Mouse (Mus musculus): Measurements from ENCODE around the gene Prkg1. TPM values are rescaled to one million over a fixed set of nuclear protein-coding genes. Genes with fewer than 3 reads are reported as not detected.
"Not testable (repeated sequence)": the region's sequence is repeated elsewhere in the genome, so short reads cannot be mapped to it uniquely, and the experiment has no call there.

The Prkg1 gene
- polyA plus RNA-seq, 1 experiment from 2014 or later: 5.9 TPM

- Histone ChIP-seq H3K36me3 (replicated peaks) (no peaks in the 10 kb centered on the region), H3K4me2 (peak overlapping the region; percentile 60), H3K4me1 (peaks cover 28% of the 10 kb centered on the region), H3K4me3 (replicated peaks) (peak overlapping the region; percentile 40), H3K27me3 (peaks cover 86% of the 10 kb centered on the region), H3K9me3 (no peaks in the 10 kb centered on the region), H3K27ac (no peak overlapping the region), H3K9ac (no peak overlapping the region)
- under 1% methylated on average over 17 of the region's 17 CpGs for WGBS
- ATAC-seq (ENCODE audit: low FRiP score): peak; percentile 10; the same call in 1 of the 2 replicates
These were observed 1214.8 kb downstream of the Prkg1 start for GRCm38 (mm10) chr19:30549854-30550647.

DNA sequence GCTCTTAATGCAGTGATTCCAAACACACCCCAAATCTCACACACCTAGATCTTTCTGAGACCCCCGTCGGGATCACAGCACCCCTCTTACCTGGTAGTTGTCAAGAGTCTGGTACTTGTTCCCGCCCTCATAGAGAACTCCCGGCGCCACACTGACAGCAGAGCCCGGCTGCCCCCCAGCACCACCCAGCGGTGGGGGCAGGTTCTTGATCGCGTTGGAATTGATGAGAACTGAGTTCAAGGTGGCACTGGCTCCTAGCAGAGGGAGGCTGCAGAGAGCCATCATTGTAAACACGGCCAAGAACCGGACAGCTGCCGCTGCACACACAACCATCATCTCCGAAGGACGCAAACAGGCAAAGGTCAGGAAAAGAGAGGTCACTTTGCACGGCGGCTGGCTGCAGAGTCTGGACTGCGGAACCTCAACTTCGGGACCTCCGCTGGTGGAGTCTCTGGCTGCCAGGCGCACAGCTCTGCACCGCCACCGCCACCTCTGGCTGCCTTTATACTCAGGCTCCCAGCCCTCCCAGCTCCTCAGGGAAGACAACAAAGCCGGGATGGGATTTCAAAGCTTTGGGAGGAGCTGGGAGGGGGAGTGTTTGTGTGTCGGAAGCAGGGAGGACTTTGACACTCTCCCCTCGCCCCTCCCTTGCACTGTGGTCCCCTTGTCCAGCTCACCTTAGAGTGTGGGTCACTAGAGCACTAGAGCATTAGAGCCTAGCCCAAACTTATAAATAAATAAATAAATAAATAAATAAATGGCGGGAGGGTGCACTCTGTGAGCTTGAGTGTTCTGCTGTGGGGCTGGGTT is 1215.6 kb downstream of the Prkg1 start, which contains the start of gene Dkk1:
Dkk1 (minus strand) TSS at position 622 of the 810 bp plus-strand sequence.
- no peak within 1 kb of the TSS for H3K27ac ChIP-seq
- WGBS: under 1% methylated on average over 26 of the region's 26 CpGs
- H3K4me1 ChIP-seq: peaks cover 28% of the 10 kb centered on the region
- no peaks in the 10 kb centered on the region for H3K9me3 ChIP-seq
- H3K27me3 ChIP-seq: peaks cover 85% of the 10 kb centered on the region
- H3K9ac ChIP-seq: peak within 1 kb of the TSS; percentile 40; the same call in 1 of the 2 replicates
- ATAC-seq (ENCODE audit: low FRiP score): peak; percentile 84
- H3K4me3 ChIP-seq (replicated peaks): peak within 1 kb of the TSS; percentile 40
- H3K4me2 ChIP-seq: peak within 1 kb of the TSS; percentile 60
- no peaks in the 10 kb centered on the region for H3K36me3 ChIP-seq (replicated peaks)

- WGBS: under 1% methylated on average over 23 of the region's 23 CpGs
- 0 out of 2 replicates have a peak overlapping the region, but pooled peaks have one; percentile 40 for H3K9ac ChIP-seq
- H3K4me1 ChIP-seq: peaks cover 26% of the 10 kb centered on the region
- H3K9me3 ChIP-seq: no peaks in the 10 kb centered on the region
- no peaks in the 10 kb centered on the region for H3K36me3 ChIP-seq (replicated peaks)
- no peak overlapping the region for H3K27ac ChIP-seq
- H3K4me2 ChIP-seq: peak overlapping the region; percentile 60
- ATAC-seq (ENCODE audit: low FRiP score): peak; percentile 44; the same call in 1 of the 2 replicates
- peak overlapping the region; percentile 40 for H3K4me3 ChIP-seq (replicated peaks)
- peaks cover 83% of the 10 kb centered on the region for H3K27me3 ChIP-seq
These were observed 1216.3 kb downstream of the Prkg1 start for GRCm38 (mm10) chr19:30548411-30549043.

- not testable (repeated sequence) for ATAC-seq (ENCODE audit: low FRiP score); H3K4me1 ChIP-seq; H3K9ac ChIP-seq; H3K9me3 ChIP-seq; H3K36me3 ChIP-seq (replicated peaks); H3K27ac ChIP-seq
- WGBS: 2% methylated on average over 42 of the region's 44 CpGs
- Histone ChIP-seq H3K4me3 (replicated peaks) (peak overlapping the region; percentile 44), H3K4me2 (peak overlapping the region; percentile 61), H3K27me3 (peaks cover 40% of the 10 kb centered on the region)
These were observed 1225.4 kb downstream of the Prkg1 start for GRCm38 (mm10) chr19:30539365-30539941.

DNA sequence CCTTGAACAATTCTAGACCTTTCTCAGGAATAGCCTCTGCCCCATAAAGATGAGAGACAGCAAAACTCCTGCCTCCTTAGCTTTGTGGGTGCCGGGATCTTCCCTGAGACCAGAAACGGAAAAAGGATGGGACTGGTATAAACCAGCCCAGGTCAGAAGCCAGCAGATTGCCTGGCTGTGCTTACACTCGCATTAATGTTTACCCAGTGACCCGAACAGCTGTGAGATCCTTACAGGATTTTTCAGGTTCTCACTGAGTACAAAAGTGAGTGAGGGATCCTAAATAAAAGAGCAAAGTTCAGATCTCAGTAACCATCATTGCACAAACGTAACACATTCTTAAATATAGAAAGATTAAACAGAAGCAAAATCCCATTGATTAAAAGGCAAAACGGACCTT is 1248.1 kb downstream of the Prkg1 start:
- H3K4me2 ChIP-seq: no peak overlapping the region
- 81% methylated on average over 6 of the region's 6 CpGs for WGBS
- H3K27ac ChIP-seq: no peak overlapping the region
- H3K4me3 ChIP-seq (replicated peaks): no peak overlapping the region
- no peaks in the 10 kb centered on the region for H3K27me3 ChIP-seq
- H3K36me3 ChIP-seq (replicated peaks): no peaks in the 10 kb centered on the region
- no peak for ATAC-seq (ENCODE audit: low FRiP score)
- H3K4me1 ChIP-seq: no peaks in the 10 kb centered on the region
- H3K9ac ChIP-seq: no peak overlapping the region
- H3K9me3 ChIP-seq: no peaks in the 10 kb centered on the region

Other genes with a start within 250 kb of the Prkg1 start
- gene A1cf, start 103.7 kb upstream of the Prkg1 start, polyA plus RNA-seq (2016; fragmentation: Nextera tagmentation; extraction: Ambion mirVana): not detected in 2 replicates

Measured in forebrain, embryonic 12.5 days (tissue).